Mouse (Mus musculus) naive thymus-derived CD4-positive, alpha-beta T cell, adult 5 months (primary cell): ENCODE data around the gene Endog. TPM values are rescaled to one million over a fixed set of nuclear protein-coding genes. Genes with fewer than 3 reads are reported as not detected.

Experiments used
- polyA plus RNA-seq: library from polyadenylated mRNA; unstranded; fragments of 100-300 nt; shearing (Covaris generic); gene quantifications from one replicate; pipeline ENCODE4 v1.2.1, GENCODE M21; 2017

The Endog gene
- polyA plus RNA-seq = 24.0 TPM

GRCm38 (mm10) chr2:30171371-30171996, at the start of gene Endog:
Endog (plus strand) TSS chr2:30171493.

GRCm38 (mm10) chr2:30124472-30125274, 46.6 kb upstream of the Endog start, which contains the start of gene Zer1:
Zer1 (minus strand) TSS chr2:30124585.

GRCm38 (mm10) chr2:30133613-30134377, 37.5 kb upstream of the Endog start, which contains the start of gene Tbc1d13:
Tbc1d13 (plus strand) TSS chr2:30133746.

GRCm38 (mm10) chr2:30177700-30178675, 6.7 kb downstream of the Endog start, which contains the start of gene Spout1:
Spout1 (minus strand) TSS chr2:30178459.

GRCm38 (mm10) chr2:30205629-30206357, 34.5 kb downstream of the Endog start, which contains the start of gene Kyat1:
Kyat1 (minus strand) TSS chr2:30205847.

Other genes with a start within 250 kb of the Endog start
- gene Gle1, start 236.1 kb upstream of the Endog start, polyA plus RNA-seq = 76.2 TPM
- 128 TPM for gene Sptan1, start 205.9 kb upstream of the Endog start, polyA plus RNA-seq
- gene Wdr34, start 122.6 kb upstream of the Endog start, polyA plus RNA-seq = 0.96 TPM
- gene Set, start 114.1 kb upstream of the Endog start, polyA plus RNA-seq = 330 TPM
- 0.70 TPM for gene Pkn3, start 93.8 kb upstream of the Endog start, polyA plus RNA-seq
- gene Zdhhc12, start 77.8 kb upstream of the Endog start, polyA plus RNA-seq = 8.6 TPM
- gene Zer1, start 46.9 kb upstream of the Endog start, polyA plus RNA-seq = 53.2 TPM
- 4.4 TPM for gene Tbc1d13, start 37.7 kb upstream of the Endog start, polyA plus RNA-seq
- gene Spout1, start 7.0 kb downstream of the Endog start, polyA plus RNA-seq = 30.0 TPM
- gene Kyat1, start 34.4 kb downstream of the Endog start, polyA plus RNA-seq = 8.2 TPM
- gene Lrrc8a, start 66.2 kb downstream of the Endog start, polyA plus RNA-seq = 8.6 TPM
- gene Gm28035, start 69.1 kb downstream of the Endog start, polyA plus RNA-seq = 5.4 TPM
- 5.3 TPM for gene Phyhd1, start 94.7 kb downstream of the Endog start, polyA plus RNA-seq
- 2.9 TPM for gene Gm28038, start 109.5 kb downstream of the Endog start, polyA plus RNA-seq
- 14.8 TPM for gene Dolk, start 114.8 kb downstream of the Endog start, polyA plus RNA-seq
- gene Nup188, start 114.9 kb downstream of the Endog start, polyA plus RNA-seq = 21.5 TPM
- gene Sh3glb2, start 187.8 kb downstream of the Endog start, polyA plus RNA-seq = 99.2 TPM
- 5.2 TPM for gene Miga2, start 192.7 kb downstream of the Endog start, polyA plus RNA-seq
- gene Dolpp1, start 220.8 kb downstream of the Endog start, polyA plus RNA-seq = 24.6 TPM
- 8.2 TPM for gene Crat, start 244.3 kb downstream of the Endog start, polyA plus RNA-seq
- 78.0 TPM for gene Ptpa, start 244.5 kb downstream of the Endog start, polyA plus RNA-seq